Mouse (Mus musculus) lung, postnatal 0 days (tissue): Measurements from ENCODE around the gene Guf1. TPM values are rescaled to one million over a fixed set of nuclear protein-coding genes. Genes with fewer than 3 reads are reported as not detected.

ENCODE experiments used
- ATAC-seq: fragments of 200-750 bp; cut with Nextera tagmentation; 2 replicates; pipeline ENCODE4 v1.8.0; 2017; ENCODE audit warnings: moderate library complexity
- DNase-seq: peaks from one replicate; pipeline ENCODE4 v3.0.0-alpha.2; 2016; ENCODE audit warnings: low spot score
- H3K27ac ChIP-seq: fragments of 300-500 bp; sonication (generic); 2 replicates; pipeline ENCODE4 v1.5.1; 2014; ENCODE audit warnings: antibody characterized with exemption, mild to moderate bottlenecking, low read length, mixed read lengths
- H3K27me3 ChIP-seq: fragments of 300-500 bp; sonication (generic); replicated peaks from 2 replicates; pipeline ENCODE4 v1.6.1; 2014; ENCODE audit warnings: low read length, mixed read lengths; ENCODE audit not compliant: insufficient read depth
- H3K36me3 ChIP-seq: fragments of 300-500 bp; sonication (generic); 2 replicates; pipeline ENCODE4 v1.6.1; 2014; ENCODE audit warnings: low read length, mixed read lengths; ENCODE audit not compliant: insufficient read depth
- H3K4me1 ChIP-seq: fragments of 300-500 bp; sonication (generic); 2 replicates; pipeline ENCODE4 v1.6.1; 2014; ENCODE audit warnings: antibody characterized with exemption, low read depth, low read length, mixed read lengths; ENCODE audit not compliant: insufficient read depth
- H3K4me2 ChIP-seq: fragments of 300-500 bp; sonication (generic); replicated peaks from 2 replicates; pipeline ENCODE4 v1.6.1; 2014; ENCODE audit warnings: low read depth, mild to moderate bottlenecking, low read length, moderate library complexity, mixed read lengths
- H3K4me3 ChIP-seq: fragments of 300-500 bp; sonication (generic); 2 replicates; pipeline ENCODE4 v1.5.1; 2014; ENCODE audit warnings: low read depth, low read length
- H3K9ac ChIP-seq: fragments of 300-500 bp; sonication (generic); replicated peaks from 2 replicates; pipeline ENCODE4 v1.6.1; 2014; ENCODE audit warnings: low read depth, mild to moderate bottlenecking
- H3K9me3 ChIP-seq: fragments of 300-500 bp; sonication (generic); 2 replicates; pipeline ENCODE4 v1.6.1; 2016; ENCODE audit warnings: low read length, mixed read lengths
- CTCF ChIP-seq: IDR thresholded peaks from 2 replicates; pipeline ENCODE4 v1.5.1; 2016; ENCODE audit warnings: antibody characterized with exemption, mild to moderate bottlenecking
- EP300 ChIP-seq: IDR thresholded peaks from 2 replicates; pipeline ENCODE4 v1.6.1; 2016; ENCODE audit warnings: antibody characterized with exemption, mild to moderate bottlenecking, control low read depth
- WGBS: fragments of 180-500 bp; shearing (Covaris S2); extraction: QIAGEN DNeasy Blood & Tissue Kit; methylation state at CpG from one replicate; pipeline ENCODE4 v1.1.7; 2014; 5-methylcytosine and 5-hydroxymethylcytosine counted together
- polyA plus RNA-seq: library from polyadenylated mRNA; unstranded; fragments of >200 nt; fragmentation: Nextera tagmentation; extraction: Ambion mirVana; gene quantifications from 2 replicates; pipeline ENCODE4 v1.2.1, GENCODE M21; 2015

Guf1 gene
- 16.2 and 18.1 TPM in 2 replicates for polyA plus RNA-seq

- H3K9ac ChIP-seq: peak within 1 kb of the TSS; percentile 95
- no peaks in the 10 kb centered on the region for H3K36me3 ChIP-seq
- no peaks in the 10 kb centered on the region for H3K4me1 ChIP-seq
- H3K9me3 ChIP-seq: no peaks in the 10 kb centered on the region
- no peaks in the 10 kb centered on the region for H3K27me3 ChIP-seq
- TF ChIP-seq EP300: no peak
- TF ChIP-seq CTCF: peak; percentile 54
- H3K27ac ChIP-seq: peak within 1 kb of the TSS; percentile 84
- peak within 1 kb of the TSS; percentile 100 for H3K4me3 ChIP-seq
- DNase-seq (peak; percentile 93), ATAC-seq (peak; percentile 98)
- under 1% methylated on average over 70 of the region's 72 CpGs for WGBS
- peak within 1 kb of the TSS; percentile 83 for H3K4me2 ChIP-seq
These were observed at the start of gene Guf1 for GRCm38 (mm10) chr5:69556628-69557403. Gene Guf1, plus strand, starts transcription at chr5:69556923.

GRCm38 (mm10) chr5:69507045-69507444 is 49.7 kb upstream of the Guf1 start:
- Histone ChIP-seq H3K4me3 (no peak overlapping the region), H3K4me1 (no peaks in the 10 kb centered on the region), H3K27ac (no peak overlapping the region), H3K9me3 (no peaks in the 10 kb centered on the region), H3K4me2 (no peak overlapping the region), H3K36me3 (no peaks in the 10 kb centered on the region), H3K27me3 (no peaks in the 10 kb centered on the region), H3K9ac (no peak overlapping the region)
- DNase-seq: no peak
- WGBS: 67% methylated on average over 3 of the region's 3 CpGs
- ATAC-seq: no peak
- TF ChIP-seq CTCF: no peak
- no peak for TF ChIP-seq EP300

- no peak overlapping the region for H3K9ac ChIP-seq
- WGBS: 48% methylated on average over 3 of the region's 3 CpGs
- H3K9me3 ChIP-seq: no peaks in the 10 kb centered on the region
- ATAC-seq: no peak
- no peak overlapping the region for H3K27ac ChIP-seq
- no peak for TF ChIP-seq CTCF
- TF ChIP-seq EP300: no peak
- no peaks in the 10 kb centered on the region for H3K4me1 ChIP-seq
- no peak overlapping the region for H3K4me2 ChIP-seq
- DNase-seq: no peak
- no peaks in the 10 kb centered on the region for H3K36me3 ChIP-seq
- H3K27me3 ChIP-seq: no peaks in the 10 kb centered on the region
- no peak overlapping the region for H3K4me3 ChIP-seq
These were observed 45.1 kb upstream of the Guf1 start for GRCm38 (mm10) chr5:69511631-69512030.

- ATAC-seq (no peak), DNase-seq (no peak)
- 36% methylated on average over 4 of the region's 4 CpGs for WGBS
These were observed 44.5 kb upstream of the Guf1 start for GRCm38 (mm10) chr5:69512203-69512602.

GRCm38 (mm10) chr5:69520661-69521278 is 36.0 kb upstream of the Guf1 start:
- no peaks in the 10 kb centered on the region for H3K9me3 ChIP-seq
- no peak overlapping the region for H3K9ac ChIP-seq
- H3K36me3 ChIP-seq: no peaks in the 10 kb centered on the region
- no peak overlapping the region for H3K27ac ChIP-seq
- peak; percentile 71 for TF ChIP-seq CTCF
- TF ChIP-seq EP300: no peak
- no peak overlapping the region for H3K4me3 ChIP-seq
- WGBS: 31% methylated on average over 7 of the region's 7 CpGs
- no peak overlapping the region for H3K4me2 ChIP-seq
- DNase-seq (peak; percentile 38), ATAC-seq (no peak)
- H3K4me1 ChIP-seq: no peaks in the 10 kb centered on the region
- no peaks in the 10 kb centered on the region for H3K27me3 ChIP-seq

More at GRCm38 (mm10) chr5:69512203-69512602, 44.5 kb upstream of the Guf1 start:
- H3K4me3 ChIP-seq: no peak overlapping the region
- TF ChIP-seq EP300: no peak
- no peak for TF ChIP-seq CTCF
- no peaks in the 10 kb centered on the region for H3K4me1 ChIP-seq
- no peaks in the 10 kb centered on the region for H3K27me3 ChIP-seq
- no peaks in the 10 kb centered on the region for H3K9me3 ChIP-seq
- no peak overlapping the region for H3K9ac ChIP-seq
- no peaks in the 10 kb centered on the region for H3K36me3 ChIP-seq
- H3K4me2 ChIP-seq: no peak overlapping the region
- H3K27ac ChIP-seq: no peak overlapping the region

- H3K27me3 ChIP-seq: no peaks in the 10 kb centered on the region
- no peaks in the 10 kb centered on the region for H3K9me3 ChIP-seq
- DNase-seq (no peak), ATAC-seq (no peak)
- TF ChIP-seq CTCF (no peak), EP300 (no peak)
- H3K27ac ChIP-seq: no peak overlapping the region
- H3K4me3 ChIP-seq: no peak overlapping the region
- H3K36me3 ChIP-seq: no peaks in the 10 kb centered on the region
- 52% methylated on average over 5 of the region's 5 CpGs for WGBS
- H3K4me1 ChIP-seq: no peaks in the 10 kb centered on the region
- H3K4me2 ChIP-seq: no peak overlapping the region
- H3K9ac ChIP-seq: no peak overlapping the region
These were observed 34.7 kb upstream of the Guf1 start for GRCm38 (mm10) chr5:69522064-69522463.
